Mouse (Mus musculus): ENCODE measurements around the gene Irx2. TPM values are rescaled to one million over a fixed set of nuclear protein-coding genes. Genes with fewer than 3 reads are reported as not detected.
A peak's percentile ranks its signal among the peaks of the same experiment; 100 is the strongest.

Gene Irx2
- polyA plus RNA-seq, 1 experiment from 2014 or later, result 34.0 TPM

DNA sequence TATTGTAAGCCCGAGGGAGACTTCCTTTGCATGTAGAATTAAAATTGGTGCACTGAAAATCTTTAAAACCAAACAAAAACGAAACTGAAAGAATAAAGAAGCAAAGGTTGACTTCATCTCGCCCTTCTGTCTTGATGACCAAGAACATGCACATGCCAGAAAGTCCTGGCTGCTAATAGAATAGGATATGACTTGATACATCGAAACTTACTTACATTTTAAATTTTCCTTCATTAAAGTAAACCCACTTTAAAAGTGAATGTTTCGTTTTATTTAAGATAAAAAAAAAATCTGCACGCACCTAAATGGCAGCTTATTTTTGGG, 3.8 kb upstream of the Irx2 start:
- no peak for ATAC-seq
- Histone ChIP-seq H3K4me1 (ENCODE audit: control insufficient read depth, insufficient read depth, low read length) (peaks cover 17% of the 10 kb centered on the region), H3K9me3 (replicated peaks; ENCODE audit: control insufficient read depth, low read length, poor library complexity, severe bottlenecking) (no peaks in the 10 kb centered on the region), H3K4me3 (ENCODE audit: low read depth, low read length) (peak overlapping the region; percentile 39), H3K36me3 (ENCODE audit: control insufficient read depth, insufficient read depth, low read length) (no peaks in the 10 kb centered on the region), H3K27me3 (ENCODE audit: control insufficient read depth, insufficient read depth, low read depth, low read length) (peaks cover 20% of the 10 kb centered on the region), H3K4me2 (ENCODE audit: low read length) (peak overlapping the region; percentile 67), H3K27ac (ENCODE audit: low read length) (peak overlapping the region; percentile 48), H3K9ac (ENCODE audit: low read depth, low read length) (peak overlapping the region; percentile 61)
- 7% methylated on average over 6 of the region's 6 CpGs for WGBS

GRCm38 (mm10) chr13:72625236-72625950, 3.2 kb upstream of the Irx2 start:
- H3K4me2 ChIP-seq (ENCODE audit: low read length), result peak overlapping the region; percentile 67

GRCm38 (mm10) chr13:72627391-72628321, 964 bp upstream of the Irx2 start:
- no peaks in the 10 kb centered on the region for H3K36me3 ChIP-seq (ENCODE audit: control insufficient read depth, insufficient read depth, low read length)
- H3K4me2 ChIP-seq (ENCODE audit: low read length), result peak overlapping the region; percentile 67
- peak overlapping the region; percentile 91 for H3K27ac ChIP-seq (ENCODE audit: low read length)
- H3K27me3 ChIP-seq (ENCODE audit: control insufficient read depth, insufficient read depth, low read depth, low read length), result peaks cover 18% of the 10 kb centered on the region
- under 1% methylated on average over 42 of the region's 42 CpGs for WGBS
- H3K9me3 ChIP-seq (replicated peaks; ENCODE audit: control insufficient read depth, low read length, poor library complexity, severe bottlenecking), result no peaks in the 10 kb centered on the region
- peak overlapping the region; percentile 65 for H3K4me3 ChIP-seq (ENCODE audit: low read depth, low read length)
- peak overlapping the region; percentile 85 for H3K9ac ChIP-seq (ENCODE audit: low read depth, low read length)
- ATAC-seq, result peak; percentile 46
- H3K4me1 ChIP-seq (ENCODE audit: control insufficient read depth, insufficient read depth, low read length), result peaks cover 19% of the 10 kb centered on the region

More at GRCm38 (mm10) chr13:72625236-72625950, 3.2 kb upstream of the Irx2 start:
- Histone ChIP-seq H3K9ac (ENCODE audit: low read depth, low read length) (no peak overlapping the region), H3K9me3 (replicated peaks; ENCODE audit: control insufficient read depth, low read length, poor library complexity, severe bottlenecking) (no peaks in the 10 kb centered on the region), H3K27me3 (ENCODE audit: control insufficient read depth, insufficient read depth, low read depth, low read length) (peaks cover 20% of the 10 kb centered on the region), H3K4me3 (ENCODE audit: low read depth, low read length) (peak overlapping the region; percentile 11), H3K4me1 (ENCODE audit: control insufficient read depth, insufficient read depth, low read length) (peaks cover 19% of the 10 kb centered on the region), H3K36me3 (ENCODE audit: control insufficient read depth, insufficient read depth, low read length) (no peaks in the 10 kb centered on the region), H3K27ac (ENCODE audit: low read length) (no peak overlapping the region)
- ATAC-seq, result no peak
- 11% methylated on average over 28 of the region's 28 CpGs for WGBS

DNA sequence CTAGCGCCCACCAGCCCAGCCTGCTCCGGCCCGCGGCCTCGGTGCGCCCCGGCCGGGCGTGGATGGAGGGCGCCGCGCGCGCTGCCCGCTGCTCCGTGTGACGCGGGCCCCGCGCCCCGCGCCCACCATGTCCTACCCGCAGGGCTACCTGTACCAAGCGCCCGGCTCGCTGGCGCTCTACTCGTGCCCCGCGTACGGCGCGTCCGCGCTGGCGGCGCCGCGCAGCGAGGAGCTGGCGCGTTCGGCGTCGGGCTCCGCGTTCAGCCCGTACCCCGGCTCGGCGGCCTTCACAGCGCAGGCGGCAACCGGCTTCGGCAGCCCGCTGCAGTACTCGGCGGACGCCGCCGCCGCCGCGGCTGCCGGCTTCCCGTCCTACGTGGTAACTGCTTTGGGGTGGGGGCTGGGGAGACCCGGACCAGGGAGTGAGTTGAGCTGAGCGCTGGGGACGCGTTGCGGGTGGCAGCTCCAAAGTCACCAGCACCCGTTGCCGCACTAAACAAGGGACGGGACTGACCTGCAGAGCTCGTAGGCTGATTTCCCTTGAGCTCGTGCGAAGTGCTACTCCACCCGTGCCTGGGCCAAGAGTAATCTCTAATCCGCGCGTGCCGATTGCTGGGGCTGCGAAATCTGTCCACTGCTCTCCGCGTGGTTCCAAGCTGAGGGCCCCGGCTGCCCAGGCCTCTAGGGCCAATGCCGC, 463 bp downstream of the Irx2 start:
- no peak; the same call in 1 of the 2 replicates for ATAC-seq
- no peaks in the 10 kb centered on the region for H3K9me3 ChIP-seq (replicated peaks; ENCODE audit: control insufficient read depth, low read length, poor library complexity, severe bottlenecking)
- H3K27ac ChIP-seq (ENCODE audit: low read length), result peak overlapping the region; percentile 91
- peaks cover 13% of the 10 kb centered on the region for H3K27me3 ChIP-seq (ENCODE audit: control insufficient read depth, insufficient read depth, low read depth, low read length)
- peak overlapping the region; percentile 67 for H3K4me2 ChIP-seq (ENCODE audit: low read length)
- under 1% methylated on average over 74 of the region's 88 CpGs for WGBS
- peak overlapping the region; percentile 65 for H3K4me3 ChIP-seq (ENCODE audit: low read depth, low read length)
- H3K4me1 ChIP-seq (ENCODE audit: control insufficient read depth, insufficient read depth, low read length), result peaks cover 16% of the 10 kb centered on the region
- H3K36me3 ChIP-seq (ENCODE audit: control insufficient read depth, insufficient read depth, low read length), result no peaks in the 10 kb centered on the region
- peak overlapping the region; percentile 85 for H3K9ac ChIP-seq (ENCODE audit: low read depth, low read length)

DNA sequence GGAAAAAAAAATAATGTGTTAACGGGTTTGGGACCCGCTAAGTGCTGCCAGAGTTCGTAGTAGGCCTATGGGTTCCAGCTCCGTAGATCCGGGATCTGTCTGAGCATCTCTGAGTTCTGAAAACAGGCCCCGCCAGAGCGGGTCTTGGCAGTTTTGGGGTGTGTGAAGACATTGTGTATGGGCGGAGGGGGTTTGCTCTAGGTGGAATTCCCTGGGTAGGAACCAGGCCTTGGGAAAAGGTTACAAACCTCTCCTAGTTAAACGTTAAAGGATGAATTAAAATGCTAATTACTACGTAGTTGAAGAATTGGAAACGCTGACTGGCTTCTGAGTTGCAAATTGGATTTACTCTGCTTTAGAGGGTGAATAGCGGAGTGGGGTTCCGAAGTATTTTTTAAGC, 1.2 kb downstream of the Irx2 start:
- Histone ChIP-seq H3K9ac (ENCODE audit: low read depth, low read length) (peak overlapping the region; percentile 85), H3K4me1 (ENCODE audit: control insufficient read depth, insufficient read depth, low read length) (peaks cover 9% of the 10 kb centered on the region), H3K9me3 (replicated peaks; ENCODE audit: control insufficient read depth, low read length, poor library complexity, severe bottlenecking) (no peaks in the 10 kb centered on the region), H3K27ac (ENCODE audit: low read length) (peak overlapping the region; percentile 91), H3K4me3 (ENCODE audit: low read depth, low read length) (peak overlapping the region; percentile 65), H3K4me2 (ENCODE audit: low read length) (peak overlapping the region; percentile 67), H3K36me3 (ENCODE audit: control insufficient read depth, insufficient read depth, low read length) (no peaks in the 10 kb centered on the region), H3K27me3 (ENCODE audit: control insufficient read depth, insufficient read depth, low read depth, low read length) (peaks cover 18% of the 10 kb centered on the region)
- no peak for ATAC-seq
- 1% methylated on average over 13 of the region's 13 CpGs for WGBS

- Histone ChIP-seq H3K4me3 (ENCODE audit: low read depth, low read length) (peak overlapping the region; percentile 65), H3K9ac (ENCODE audit: low read depth, low read length) (peak overlapping the region; percentile 85), H3K27me3 (ENCODE audit: control insufficient read depth, insufficient read depth, low read depth, low read length) (peaks cover 24% of the 10 kb centered on the region), H3K27ac (ENCODE audit: low read length) (peak overlapping the region; percentile 91), H3K36me3 (ENCODE audit: control insufficient read depth, insufficient read depth, low read length) (no peaks in the 10 kb centered on the region), H3K4me2 (ENCODE audit: low read length) (peak overlapping the region; percentile 67), H3K4me1 (ENCODE audit: control insufficient read depth, insufficient read depth, low read length) (peaks cover 9% of the 10 kb centered on the region), H3K9me3 (replicated peaks; ENCODE audit: control insufficient read depth, low read length, poor library complexity, severe bottlenecking) (no peaks in the 10 kb centered on the region)
- WGBS, result 1% methylated on average over 58 of the region's 60 CpGs
- ATAC-seq, result no peak
These were observed 2.1 kb downstream of the Irx2 start for GRCm38 (mm10) chr13:72630501-72631372.

- H3K4me3 ChIP-seq (ENCODE audit: low read depth, low read length), result peak overlapping the region; percentile 65
- H3K4me2 ChIP-seq (ENCODE audit: low read length), result peak overlapping the region; percentile 67
- H3K4me1 ChIP-seq (ENCODE audit: control insufficient read depth, insufficient read depth, low read length), result peaks cover 11% of the 10 kb centered on the region
- H3K9me3 ChIP-seq (replicated peaks; ENCODE audit: control insufficient read depth, low read length, poor library complexity, severe bottlenecking), result no peaks in the 10 kb centered on the region
- 1% methylated on average over 60 of the region's 62 CpGs for WGBS
- H3K9ac ChIP-seq (ENCODE audit: low read depth, low read length), result peak overlapping the region; percentile 85
- peaks cover 25% of the 10 kb centered on the region for H3K27me3 ChIP-seq (ENCODE audit: control insufficient read depth, insufficient read depth, low read depth, low read length)
- ATAC-seq, result no peak
- H3K36me3 ChIP-seq (ENCODE audit: control insufficient read depth, insufficient read depth, low read length), result no peaks in the 10 kb centered on the region
- peak overlapping the region; percentile 91 for H3K27ac ChIP-seq (ENCODE audit: low read length)
These were observed 2.9 kb downstream of the Irx2 start for GRCm38 (mm10) chr13:72631373-72632021.

GRCm38 (mm10) chr13:72632361-72632760, 3.7 kb downstream of the Irx2 start:
- peak overlapping the region; percentile 85 for H3K9ac ChIP-seq (ENCODE audit: low read depth, low read length)
- H3K4me2 ChIP-seq (ENCODE audit: low read length), result peak overlapping the region; percentile 67
- peak overlapping the region; percentile 65 for H3K4me3 ChIP-seq (ENCODE audit: low read depth, low read length)
- H3K27me3 ChIP-seq (ENCODE audit: control insufficient read depth, insufficient read depth, low read depth, low read length), result peaks cover 28% of the 10 kb centered on the region
- no peaks in the 10 kb centered on the region for H3K9me3 ChIP-seq (replicated peaks; ENCODE audit: control insufficient read depth, low read length, poor library complexity, severe bottlenecking)
- ATAC-seq, result no peak
- H3K4me1 ChIP-seq (ENCODE audit: control insufficient read depth, insufficient read depth, low read length), result peaks cover 14% of the 10 kb centered on the region
- peak overlapping the region; percentile 91 for H3K27ac ChIP-seq (ENCODE audit: low read length)
- H3K36me3 ChIP-seq (ENCODE audit: control insufficient read depth, insufficient read depth, low read length), result no peaks in the 10 kb centered on the region
- WGBS, result 12% methylated on average over 6 of the region's 6 CpGs

All from midbrain, embryonic 16.5 days (tissue).